Mouse (Mus musculus) E14TG2a.4 (cell line): ENCODE data around the gene Phactr1.

Experiments
- H3K27me3 ChIP-seq: 2 replicates; pipeline ENCODE4 v1.6.1; 2014; ENCODE audit warnings: low read length, control low read depth; ENCODE audit not compliant: insufficient read depth
- H3K36me3 ChIP-seq: 2 replicates; pipeline ENCODE4 v1.6.1; 2014; ENCODE audit warnings: low read length, control low read depth; ENCODE audit not compliant: insufficient read depth
- H3K4me1 ChIP-seq: replicated peaks from 2 replicates; pipeline ENCODE4 v1.6.1; 2014; ENCODE audit warnings: low read depth, low read length, control low read depth
- H3K4me3 ChIP-seq: replicated peaks from 2 replicates; pipeline ENCODE4 v1.5.1; 2014; ENCODE audit warnings: mild to moderate bottlenecking, low read length
- H3K9me3 ChIP-seq: 2 replicates; pipeline ENCODE4 v1.6.1; 2014; ENCODE audit warnings: low read length, control low read depth
- CTCF ChIP-seq: conservative IDR thresholded peaks from 2 replicates; pipeline ENCODE4 v1.5.1; 2014; ENCODE audit warnings: low read length
- NANOG ChIP-seq: IDR thresholded peaks from 2 replicates; pipeline ENCODE4 v1.6.1; 2014; ENCODE audit warnings: borderline replicate concordance, low read length, mixed read lengths
- POU5F1 ChIP-seq: IDR thresholded peaks from 2 replicates; pipeline ENCODE4 v1.6.1; 2014; ENCODE audit warnings: low read length, borderline replicate concordance

The Phactr1 gene

DNA sequence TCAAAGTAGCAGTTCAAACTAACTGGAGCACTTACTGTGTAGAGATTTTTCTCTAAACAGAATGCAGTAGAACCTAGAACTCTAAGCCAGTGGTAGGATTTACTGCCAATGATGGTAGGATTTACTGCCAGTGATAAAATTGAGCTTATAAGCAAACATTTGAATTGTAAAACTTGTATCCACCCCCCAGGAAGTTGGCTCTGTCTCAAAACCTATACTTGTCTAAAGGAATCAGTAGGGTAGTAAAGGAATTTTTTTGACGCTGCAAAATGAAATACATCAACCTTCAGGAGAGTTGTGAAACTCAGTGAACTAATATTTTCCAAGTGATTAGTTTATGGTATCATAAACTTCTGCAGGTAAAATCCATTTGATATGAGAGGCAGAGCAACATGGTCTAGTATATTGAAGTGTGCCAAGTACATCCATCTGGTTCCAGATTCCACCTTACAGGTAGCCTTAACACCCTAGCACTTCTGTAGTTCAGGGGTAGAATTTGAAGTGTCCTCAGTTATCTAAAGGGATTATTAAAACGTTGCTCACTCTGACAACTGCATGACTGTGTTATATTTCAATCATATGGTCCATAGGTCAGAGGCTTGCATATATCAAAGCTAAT, 310.2 kb downstream of the Phactr1 start:
- H3K27me3 ChIP-seq: no peaks in the 10 kb centered on the region; the same call in 1 of the 2 replicates

DNA sequence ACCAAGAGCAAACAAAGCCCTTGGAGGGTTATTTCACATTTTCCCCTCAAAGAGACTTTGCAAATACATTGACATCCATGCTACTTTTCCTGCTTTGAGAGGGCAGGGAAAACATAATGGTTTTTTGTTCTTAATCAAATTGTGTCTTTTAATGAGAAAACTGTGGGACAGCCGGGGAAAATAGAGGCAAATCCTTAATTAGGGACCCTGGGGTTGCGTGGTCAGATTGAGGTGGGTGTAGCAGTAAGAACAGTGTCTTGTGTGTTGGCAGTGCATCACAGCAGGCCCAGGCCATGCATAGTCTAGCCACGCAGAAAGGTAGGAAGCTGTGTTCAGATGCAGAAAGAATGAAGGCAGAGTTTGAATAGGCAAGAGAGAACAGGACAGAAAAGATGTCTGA, 310.7 kb downstream of the Phactr1 start:
- TF ChIP-seq NANOG: no peak
- no peak for TF ChIP-seq CTCF
- Histone ChIP-seq H3K4me3 (no peak overlapping the region), H3K4me1 (peaks cover 7% of the 10 kb centered on the region; the same call in 1 of the 2 replicates), H3K36me3 (no peaks in the 10 kb centered on the region), H3K27me3 (no peaks in the 10 kb centered on the region; the same call in 1 of the 2 replicates), H3K9me3 (peaks cover 4% of the 10 kb centered on the region; the same call in 1 of the 2 replicates)

More for the DNA sequence above, 310.2 kb downstream of the Phactr1 start:
- H3K4me1 ChIP-seq: peaks cover 7% of the 10 kb centered on the region; the same call in 1 of the 2 replicates
- no peak overlapping the region for H3K4me3 ChIP-seq
- peaks cover 4% of the 10 kb centered on the region; the same call in 1 of the 2 replicates for H3K9me3 ChIP-seq
- TF ChIP-seq CTCF: no peak
- no peak for TF ChIP-seq NANOG
- TF ChIP-seq POU5F1: no peak
- no peaks in the 10 kb centered on the region for H3K36me3 ChIP-seq

DNA sequence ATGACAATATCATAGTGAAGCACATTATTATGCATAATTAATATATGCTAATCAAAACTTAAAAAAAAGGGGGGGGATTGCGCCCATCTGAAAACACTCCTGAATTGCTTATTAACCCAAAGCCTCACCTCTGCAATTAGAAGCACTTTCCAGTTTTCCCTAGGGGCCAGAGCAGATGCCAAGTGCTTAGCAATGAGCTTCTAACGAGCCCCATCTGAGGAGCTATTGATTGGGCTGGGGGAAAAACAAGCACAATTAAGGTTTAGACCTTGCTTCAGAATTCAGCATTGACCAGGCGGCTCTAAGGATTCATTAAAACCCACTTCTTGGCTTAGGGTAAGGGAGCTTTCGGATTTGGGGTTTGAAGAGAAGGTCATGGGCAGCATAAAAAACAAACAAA, 311.9 kb downstream of the Phactr1 start:
- no peaks in the 10 kb centered on the region for H3K36me3 ChIP-seq
- H3K27me3 ChIP-seq: no peaks in the 10 kb centered on the region; the same call in 1 of the 2 replicates
- H3K4me1 ChIP-seq: peaks cover 7% of the 10 kb centered on the region; the same call in 1 of the 2 replicates
- H3K4me3 ChIP-seq: no peak overlapping the region
- H3K9me3 ChIP-seq: peaks cover 4% of the 10 kb centered on the region; the same call in 1 of the 2 replicates
- TF ChIP-seq CTCF (no peak), POU5F1 (no peak), NANOG (no peak)

DNA sequence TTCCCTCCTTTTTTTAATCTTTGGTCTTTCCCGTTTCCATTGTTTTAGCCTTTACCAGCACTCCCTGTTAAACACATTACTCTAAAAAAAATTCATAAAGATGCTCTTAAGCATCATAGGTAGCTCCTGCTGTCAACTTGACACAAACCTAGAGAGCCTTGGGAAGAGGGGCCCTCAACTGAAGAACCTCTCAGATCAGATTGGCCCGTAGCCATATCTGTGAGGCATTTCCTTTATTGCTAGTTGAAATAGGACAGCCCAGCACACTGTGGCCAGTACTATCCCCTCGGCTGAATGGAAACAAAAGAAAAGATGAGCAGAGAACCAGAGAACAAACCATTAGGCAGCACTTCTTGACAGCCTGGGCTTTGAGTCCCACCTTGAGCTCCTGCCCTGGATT, 313.9 kb downstream of the Phactr1 start:
- H3K4me1 ChIP-seq: no peaks in the 10 kb centered on the region
- peaks cover 8% of the 10 kb centered on the region; the same call in 1 of the 2 replicates for H3K9me3 ChIP-seq
- TF ChIP-seq NANOG: no peak
- no peak for TF ChIP-seq POU5F1
- no peak for TF ChIP-seq CTCF

GRCm38 (mm10) chr13:42996188-42996587, 315.8 kb downstream of the Phactr1 start:
- no peaks in the 10 kb centered on the region for H3K4me1 ChIP-seq
- H3K4me3 ChIP-seq: no peak overlapping the region
- no peak for TF ChIP-seq NANOG
- no peak for TF ChIP-seq CTCF
- no peak for TF ChIP-seq POU5F1
- H3K9me3 ChIP-seq: peaks cover 4% of the 10 kb centered on the region; the same call in 1 of the 2 replicates
- no peaks in the 10 kb centered on the region for H3K36me3 ChIP-seq
- no peaks in the 10 kb centered on the region for H3K27me3 ChIP-seq

More for the DNA sequence above, 313.9 kb downstream of the Phactr1 start:
- no peaks in the 10 kb centered on the region for H3K27me3 ChIP-seq
- no peaks in the 10 kb centered on the region for H3K36me3 ChIP-seq
- no peak overlapping the region for H3K4me3 ChIP-seq

GRCm38 (mm10) chr13:42999287-42999686, 318.9 kb downstream of the Phactr1 start:
- H3K36me3 ChIP-seq: no peaks in the 10 kb centered on the region
- no peaks in the 10 kb centered on the region for H3K4me1 ChIP-seq
- TF ChIP-seq POU5F1: no peak
- TF ChIP-seq NANOG: no peak
- no peak for TF ChIP-seq CTCF
- H3K9me3 ChIP-seq: peaks cover 4% of the 10 kb centered on the region; the same call in 1 of the 2 replicates
- H3K4me3 ChIP-seq: no peak overlapping the region
- no peaks in the 10 kb centered on the region for H3K27me3 ChIP-seq

DNA sequence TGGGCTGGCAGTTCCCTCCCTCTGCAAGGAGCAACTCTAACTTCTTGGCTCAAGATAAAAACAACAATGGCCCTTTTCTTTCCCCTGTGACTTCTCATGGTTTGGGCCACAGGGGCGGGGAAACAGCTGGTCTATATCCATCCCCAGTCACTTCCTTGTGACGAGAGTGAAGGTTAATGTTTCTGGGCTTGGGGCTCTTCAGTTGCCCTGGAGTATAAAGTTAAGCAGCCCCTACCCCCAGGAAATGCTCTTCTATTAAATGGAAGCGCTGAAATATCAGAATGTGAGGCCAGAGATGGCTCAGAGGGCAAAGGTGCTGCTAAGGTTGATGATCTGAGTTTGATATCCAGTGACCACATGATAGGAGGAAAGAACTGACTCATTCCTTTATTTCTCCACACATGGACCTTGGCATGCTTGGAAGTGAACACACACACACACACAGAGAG, 324.7 kb downstream of the Phactr1 start:
- no peaks in the 10 kb centered on the region for H3K9me3 ChIP-seq
- H3K36me3 ChIP-seq: no peaks in the 10 kb centered on the region
- H3K27me3 ChIP-seq: no peaks in the 10 kb centered on the region
- TF ChIP-seq NANOG (no peak), CTCF (no peak), POU5F1 (no peak)
- H3K4me1 ChIP-seq: no peaks in the 10 kb centered on the region
- H3K4me3 ChIP-seq: no peak overlapping the region

GRCm38 (mm10) chr13:43008466-43008865, 328.0 kb downstream of the Phactr1 start:
- no peaks in the 10 kb centered on the region for H3K27me3 ChIP-seq
- H3K4me3 ChIP-seq: no peak overlapping the region
- no peaks in the 10 kb centered on the region for H3K9me3 ChIP-seq
- H3K36me3 ChIP-seq: no peaks in the 10 kb centered on the region
- TF ChIP-seq NANOG (no peak), POU5F1 (no peak), CTCF (no peak)
- no peaks in the 10 kb centered on the region for H3K4me1 ChIP-seq
